Mouse (Mus musculus) lung, postnatal 10 days (tissue): ENCODE measurements around the gene Inpp5f.

Source experiments
- DNase-seq: peaks from one replicate; pipeline ENCODE4 v3.0.0; 2021

The Inpp5f gene

GRCm38 (mm10) chr7:128744684-128745485 lies 133.8 kb downstream of the Inpp5f start, which contains the start of gene Sec23ip:
Gene Sec23ip, plus strand, starts transcription at chr7:128744943.
- peak; percentile 99 for DNase-seq
